Mouse (Mus musculus): ENCODE data around the gene Gm13420.

DNA sequence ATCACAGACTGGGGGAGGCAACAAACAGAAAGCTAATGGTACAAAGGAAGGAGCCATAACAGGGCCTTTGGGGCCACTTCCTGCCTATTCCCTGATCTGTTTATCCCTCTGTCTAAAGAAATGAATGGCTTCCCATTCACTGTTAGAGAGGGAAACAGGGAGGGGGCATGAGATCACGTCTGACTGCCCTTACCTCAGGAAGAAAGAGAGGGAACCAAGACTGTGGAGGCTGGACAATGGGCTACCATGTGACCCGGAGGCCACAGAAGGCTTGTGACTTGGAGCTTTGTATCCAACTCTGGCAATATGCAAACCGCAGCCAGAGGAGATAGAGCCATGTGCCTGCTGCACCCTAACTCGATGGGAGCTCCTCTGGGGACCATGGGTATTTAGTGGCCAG, 32.8 kb upstream of the Gm13420 start:
- TF ChIP-seq CTCF (IDR thresholded peaks at IDR 0.05; ENCODE audit: extremely low read depth, insufficient read depth, low read length) (no peak), POLR2A (IDR thresholded peaks at IDR 0.05; ENCODE audit: extremely low read depth, insufficient read depth, low read length) (no peak)

All from cortical plate, adult 2 months (tissue).